Mouse (Mus musculus) R1 (cell line): ENCODE measurements around the gene Tbc1d10b.

ENCODE experiments used
- DNase-seq: peaks from one replicate; pipeline ENCODE4 v3.0.0-alpha.2; 2018; ENCODE audit warnings: low read depth, low spot score

The Tbc1d10b gene

DNA sequence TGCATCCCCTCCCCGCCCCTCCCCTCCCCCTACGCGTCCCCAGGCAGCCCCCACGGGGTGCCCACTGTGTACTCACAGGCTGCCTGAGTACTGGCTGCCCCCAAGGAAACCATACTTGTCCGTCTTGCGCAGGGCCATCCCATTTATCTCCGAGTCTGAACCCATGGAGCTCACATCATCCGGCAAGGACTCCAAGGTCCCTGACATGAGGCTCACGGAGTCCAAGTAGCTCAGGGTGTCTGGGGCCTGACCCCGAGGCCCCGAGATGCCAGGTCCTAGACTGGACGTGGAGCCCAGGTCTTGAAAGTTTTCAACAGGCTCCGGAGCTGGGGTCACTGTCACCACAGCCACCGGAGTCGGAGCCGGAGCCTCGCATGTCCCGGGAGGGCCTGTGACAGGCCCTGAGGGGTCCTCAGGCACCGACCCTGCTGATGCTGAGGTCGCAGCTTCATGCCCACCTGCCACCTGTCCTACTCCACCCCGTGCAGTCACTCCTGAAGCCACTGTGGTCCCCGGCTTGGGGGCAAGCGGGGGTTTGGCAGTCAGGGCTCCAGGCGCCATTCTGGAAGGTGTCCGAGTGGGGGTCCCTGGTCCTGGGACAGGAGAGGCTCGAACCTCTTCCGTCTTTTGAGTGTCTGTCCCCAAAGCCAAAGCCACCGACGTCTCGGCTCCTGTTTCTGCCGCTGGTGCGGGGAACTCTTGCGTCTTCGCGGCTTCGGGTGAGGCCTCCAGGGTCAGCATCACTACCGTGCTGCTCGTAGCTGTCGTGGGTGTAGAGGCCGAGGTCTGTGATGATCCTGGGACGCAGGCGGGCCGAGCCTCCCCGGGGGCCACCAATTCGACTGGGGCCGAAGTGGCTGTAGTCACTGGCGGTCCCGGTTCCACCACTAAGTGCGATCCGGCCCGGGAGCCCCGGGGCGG is 634 bp downstream of the Tbc1d10b start:
- DNase-seq, result no peak

DNA sequence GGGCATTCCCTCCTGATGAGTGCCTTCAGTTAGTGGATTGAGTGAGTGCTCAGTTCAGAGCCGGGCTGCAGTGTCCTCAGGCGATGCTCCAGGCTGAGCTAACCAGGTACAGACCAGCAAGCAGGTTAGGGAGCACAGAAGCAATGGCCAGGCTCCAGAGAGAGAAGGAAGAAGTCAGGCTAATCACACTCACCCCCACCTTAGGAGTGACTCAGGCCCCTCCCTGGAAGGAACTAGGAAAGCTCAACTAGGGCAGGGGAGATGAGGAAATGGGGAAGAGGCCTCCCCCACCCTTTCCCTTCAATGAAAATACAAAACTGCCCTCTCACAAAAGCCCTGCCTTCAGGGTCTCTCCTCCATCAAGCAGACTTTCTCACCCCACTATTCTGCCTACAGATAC is 1.7 kb downstream of the Tbc1d10b start:
- DNase-seq, result no peak

DNA sequence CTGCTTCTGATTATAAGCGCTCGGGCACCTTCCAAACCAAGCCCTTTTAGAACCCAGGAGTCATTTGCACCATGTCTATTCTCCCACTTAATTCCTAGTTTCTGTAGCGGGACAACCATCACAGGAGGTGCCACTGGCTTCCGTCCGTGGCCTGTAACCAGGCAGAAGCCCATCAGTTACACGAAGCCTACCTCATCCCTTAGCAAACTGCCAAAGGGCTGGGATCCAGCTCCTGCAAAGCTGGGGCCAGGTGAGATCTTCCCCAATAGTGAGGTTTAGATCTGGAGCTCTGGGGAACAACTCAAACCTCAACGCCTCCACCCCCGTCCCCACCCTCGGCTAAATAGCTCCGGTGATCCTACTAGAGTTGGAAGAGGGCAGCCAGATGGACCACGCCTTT is 11.8 kb downstream of the Tbc1d10b start:
- DNase-seq, result no peak

DNA sequence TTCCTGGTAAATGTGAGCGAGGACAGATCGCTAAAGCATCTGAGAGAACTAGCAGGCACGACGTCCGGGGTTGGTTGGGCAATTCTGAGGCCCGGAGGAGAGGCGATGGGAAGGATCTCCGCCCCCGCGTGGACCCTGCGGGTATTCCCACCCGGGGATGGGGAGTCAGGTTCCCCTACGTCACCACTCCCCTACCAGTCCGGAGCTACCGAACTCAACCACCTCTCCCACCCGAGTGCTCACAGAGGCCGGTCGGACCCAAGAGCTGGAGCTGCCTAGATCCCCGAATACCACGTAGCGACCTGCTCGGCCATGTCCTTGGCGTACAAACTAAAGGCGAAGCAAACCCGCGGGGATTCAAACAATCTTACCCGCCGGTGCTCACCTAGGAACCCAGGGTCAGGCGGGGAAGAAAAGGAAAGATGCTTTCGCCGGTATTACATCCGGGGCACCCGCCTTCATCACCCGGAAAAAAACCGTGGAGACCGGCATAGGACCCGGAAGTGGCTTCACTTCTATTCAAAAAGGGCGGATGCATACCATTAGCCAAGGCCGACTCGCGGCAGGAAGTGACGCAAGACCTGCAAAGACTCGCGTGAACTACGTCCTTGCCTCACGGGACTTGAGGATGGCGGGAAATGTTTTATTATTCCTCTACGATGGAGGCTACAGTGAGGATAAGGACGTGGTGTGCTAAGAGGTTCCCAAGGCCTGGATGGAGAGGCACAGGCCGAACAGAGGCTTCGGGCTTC is 12.5 kb downstream of the Tbc1d10b start, which contains the start of gene Cd2bp2:
Gene Cd2bp2 (minus strand): TSS at position 507 of the 752 bp plus-strand sequence.
- DNase-seq, result peak; percentile 100

DNA sequence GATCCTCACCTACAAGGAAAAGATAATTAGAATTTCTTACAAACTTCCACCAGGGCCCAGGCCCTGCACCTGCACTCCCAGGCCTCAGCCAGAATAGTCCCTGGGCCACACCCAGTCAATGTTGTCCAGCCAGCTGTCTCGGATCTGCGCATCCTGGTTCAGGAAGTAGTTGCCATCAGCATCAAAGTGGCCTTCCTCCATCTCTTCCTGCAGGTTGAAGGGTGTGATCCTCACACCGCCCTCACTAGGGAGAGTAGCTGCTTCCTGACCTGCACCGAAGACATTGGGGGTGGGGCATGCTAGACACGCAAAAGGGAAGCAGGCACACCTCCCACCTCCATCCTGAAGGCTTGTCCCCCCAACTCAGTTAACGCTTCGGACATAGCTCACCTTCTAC is 13.6 kb downstream of the Tbc1d10b start:
- peak; percentile 90 for DNase-seq

DNA sequence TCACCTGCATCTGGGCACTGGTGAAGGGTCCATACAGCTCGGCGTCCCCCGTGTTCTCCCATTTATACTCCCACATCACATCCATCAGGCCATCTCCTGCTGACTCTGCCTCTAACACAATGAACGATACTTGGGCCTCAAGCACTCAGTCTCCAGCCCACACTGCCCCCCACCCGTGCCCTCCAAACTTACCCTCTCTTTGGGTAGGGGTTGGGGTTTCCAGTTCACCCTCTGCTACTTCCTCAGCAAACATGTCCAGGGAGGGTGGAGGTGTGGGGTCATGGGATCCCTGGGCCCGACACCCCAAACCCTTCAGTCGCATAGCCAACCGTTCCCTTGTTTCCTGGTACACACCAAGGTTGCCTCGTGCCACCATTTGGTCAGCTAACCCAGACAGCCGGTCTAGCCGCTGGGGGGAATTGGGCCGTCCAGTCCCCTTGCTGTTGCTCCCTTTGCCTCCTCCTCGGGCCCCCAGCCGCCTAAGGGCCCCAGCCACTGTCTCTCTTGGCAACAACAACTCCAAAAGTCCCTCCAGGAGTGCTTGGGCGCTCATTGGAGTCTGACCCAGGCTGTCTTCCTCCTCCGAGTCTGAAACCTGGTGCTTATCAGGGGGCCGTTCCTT is 14.1 kb downstream of the Tbc1d10b start:
- no peak for DNase-seq

DNA sequence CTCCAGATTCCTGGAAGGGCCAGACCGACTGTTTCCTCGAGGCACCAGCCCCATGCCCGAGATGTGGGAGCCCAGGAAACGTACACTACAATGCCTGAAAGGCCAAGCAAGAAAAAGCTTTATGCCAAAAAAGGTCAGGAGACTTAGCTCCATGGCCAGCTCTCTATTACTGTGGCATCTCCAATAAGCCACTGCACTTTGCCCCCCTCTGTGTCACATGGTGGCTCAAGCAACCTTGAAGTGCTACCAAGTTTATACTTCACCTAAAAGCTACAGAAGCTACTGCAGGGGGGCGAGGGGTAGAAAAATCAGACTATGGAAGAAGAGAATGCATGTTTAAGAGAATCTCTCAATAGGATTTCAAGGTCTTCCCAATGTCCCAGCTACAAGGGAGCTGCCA is 15.3 kb downstream of the Tbc1d10b start:
- DNase-seq, result no peak

DNA sequence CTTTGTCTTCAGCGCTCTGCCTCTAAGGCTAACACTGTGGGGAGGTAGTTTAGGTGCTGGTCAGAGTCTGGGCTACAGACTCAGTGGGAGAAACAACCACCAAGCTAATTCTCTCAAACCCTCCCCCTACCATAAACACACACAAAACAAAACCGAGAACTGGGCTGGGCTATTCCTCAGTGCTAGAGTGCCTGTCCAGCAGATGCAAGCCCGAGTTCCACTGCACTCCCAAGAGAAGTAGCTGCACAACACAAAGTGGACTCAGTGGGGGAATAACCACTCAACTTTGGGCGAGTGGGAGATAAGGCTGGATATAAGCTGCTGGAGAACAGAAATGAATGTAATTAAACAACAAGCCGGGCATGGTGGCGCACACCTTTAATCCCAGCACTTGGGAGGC is 17.6 kb downstream of the Tbc1d10b start:
- DNase-seq, result no peak

DNA sequence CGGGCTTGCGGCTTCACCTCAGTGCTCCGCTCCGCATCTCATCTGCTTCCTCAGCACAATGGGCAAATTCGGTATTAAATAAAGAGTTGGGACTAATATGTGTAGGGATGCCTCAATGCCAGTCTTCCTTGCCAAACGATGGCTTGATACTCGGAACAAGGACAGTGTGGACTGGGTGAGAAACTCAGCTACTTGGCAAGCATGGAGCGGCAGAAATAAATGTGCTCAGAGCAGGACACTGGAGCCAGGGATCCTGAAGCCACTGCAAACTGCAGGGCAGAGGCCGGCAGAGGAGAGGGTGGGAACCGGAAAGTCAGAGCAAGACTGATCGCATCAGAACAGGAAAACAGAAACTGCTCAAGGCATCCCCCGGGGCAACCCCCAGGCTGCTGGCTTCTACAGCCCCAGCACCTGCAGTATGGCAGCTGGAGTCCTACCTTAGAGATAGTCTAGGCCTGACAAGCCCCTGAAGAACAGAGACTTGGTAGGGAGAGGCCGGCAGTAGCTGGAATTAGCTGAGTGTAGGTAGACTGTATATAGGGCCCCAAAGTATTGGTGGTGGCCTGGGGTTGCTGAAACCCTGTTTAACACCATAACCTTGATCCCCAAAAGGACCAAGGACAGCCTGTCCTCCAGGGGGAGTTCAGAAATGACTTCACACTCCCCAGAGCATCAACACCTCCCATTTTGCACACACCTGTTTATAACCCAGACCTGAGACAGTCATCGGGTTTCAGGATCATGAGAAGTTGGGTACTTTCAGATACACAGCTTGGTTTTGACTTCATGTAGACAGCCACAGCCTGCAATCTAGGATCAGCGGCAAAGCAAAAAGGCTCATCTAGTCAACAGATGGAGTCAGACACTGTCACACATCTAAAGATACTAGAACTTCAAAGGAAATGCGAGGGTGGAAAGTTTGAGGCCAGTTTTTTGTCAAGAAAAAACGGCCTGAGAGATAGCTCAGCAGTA is 19.7 kb downstream of the Tbc1d10b start:
- no peak for DNase-seq

DNA sequence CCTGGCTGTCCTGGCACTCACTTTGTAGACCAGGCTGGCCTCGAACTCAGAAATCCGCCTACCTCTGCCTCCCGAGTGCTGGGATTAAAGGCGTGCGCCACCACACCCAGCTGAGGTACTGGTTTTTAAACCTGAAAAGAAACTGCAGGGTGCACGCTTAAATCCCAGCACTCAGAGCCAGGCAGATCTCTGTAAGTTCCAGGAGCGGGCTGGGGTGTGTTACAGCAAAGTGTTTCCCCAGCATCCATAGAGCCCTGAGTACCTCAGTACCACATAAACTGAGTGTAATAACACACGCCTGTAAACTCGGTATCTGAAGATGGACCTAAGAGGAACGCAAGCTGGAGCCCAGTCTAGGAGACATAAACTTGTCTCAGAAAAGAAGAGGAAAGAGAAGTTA is 20.9 kb downstream of the Tbc1d10b start:
- DNase-seq, result peak; percentile 89

DNA sequence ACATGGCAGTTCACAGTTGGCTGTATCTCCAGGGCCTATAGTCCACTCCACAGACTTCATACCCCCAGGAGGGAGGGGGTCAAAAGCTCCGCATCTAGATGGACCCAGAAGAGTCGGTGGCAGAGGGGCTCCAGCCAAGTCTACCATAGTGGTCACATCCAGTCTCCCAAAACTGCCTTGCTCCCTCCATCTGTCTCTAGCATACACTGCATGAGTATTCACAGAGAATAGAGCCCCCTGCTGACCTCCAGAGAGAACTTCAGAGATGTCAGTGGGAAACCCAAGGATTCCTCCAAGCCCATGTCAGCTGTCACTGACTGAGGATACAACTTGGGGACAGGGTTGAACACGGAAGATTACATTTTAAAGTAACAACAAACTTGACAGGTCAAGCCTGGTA is 22.7 kb downstream of the Tbc1d10b start:
- peak; percentile 80 for DNase-seq

DNA sequence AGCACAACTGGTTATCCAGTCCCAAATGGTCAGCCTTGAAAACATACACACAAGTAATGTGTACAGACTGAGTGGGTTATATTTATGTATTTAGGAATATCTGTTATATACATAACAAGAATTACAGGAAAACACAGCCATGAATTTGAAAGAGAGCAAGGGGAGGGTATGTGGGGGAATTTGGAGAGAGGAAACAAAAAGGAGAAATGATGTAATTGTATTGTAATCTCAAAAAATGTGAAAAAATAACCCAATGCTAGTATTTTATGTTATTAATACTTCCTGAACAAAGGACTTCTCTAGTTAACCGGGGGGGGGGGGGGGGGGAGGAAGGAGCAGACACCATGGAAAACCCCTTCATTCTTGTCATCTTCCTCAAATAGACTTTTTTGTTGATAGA is 23.5 kb downstream of the Tbc1d10b start:
- DNase-seq, result no peak

DNA sequence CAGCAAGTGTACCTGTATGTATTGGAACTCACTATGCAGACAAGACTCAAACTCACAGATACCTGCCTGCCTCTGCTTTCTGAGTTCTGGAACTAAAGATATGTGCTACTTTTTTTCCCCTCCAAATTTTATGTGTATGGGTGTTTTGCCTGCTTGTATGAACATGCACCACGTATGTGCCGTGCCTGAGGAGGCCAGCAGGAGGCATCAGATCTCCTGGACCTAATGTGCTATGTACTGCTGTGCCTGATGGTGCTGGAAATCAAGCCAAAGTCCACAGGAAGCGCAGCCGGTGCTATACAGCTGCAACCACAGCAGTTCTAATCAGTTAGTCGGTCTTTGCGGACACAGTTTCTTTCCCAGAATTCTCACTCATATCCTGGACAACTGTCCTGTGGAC is 24.4 kb downstream of the Tbc1d10b start:
- peak; percentile 83 for DNase-seq

DNA sequence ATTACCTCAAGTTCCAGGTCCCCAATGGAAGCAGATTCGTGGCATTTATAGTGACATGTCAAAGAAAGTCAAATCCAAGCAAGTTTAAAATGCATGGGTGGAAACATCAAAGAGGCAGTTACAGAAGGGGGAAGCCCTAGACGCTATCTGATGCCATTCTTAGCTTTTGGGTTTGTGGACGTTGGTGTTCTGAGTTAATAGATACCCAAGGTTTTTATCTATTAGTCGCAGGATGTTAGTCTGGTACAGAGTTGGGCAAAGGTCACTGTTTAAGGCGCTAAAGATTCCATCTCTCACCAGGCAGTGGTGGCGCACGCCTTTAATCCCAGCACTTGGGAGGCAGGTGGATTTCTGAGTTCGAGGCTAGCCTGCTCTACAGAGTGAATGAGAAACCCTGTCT is 24.9 kb downstream of the Tbc1d10b start:
- DNase-seq, result no peak

DNA sequence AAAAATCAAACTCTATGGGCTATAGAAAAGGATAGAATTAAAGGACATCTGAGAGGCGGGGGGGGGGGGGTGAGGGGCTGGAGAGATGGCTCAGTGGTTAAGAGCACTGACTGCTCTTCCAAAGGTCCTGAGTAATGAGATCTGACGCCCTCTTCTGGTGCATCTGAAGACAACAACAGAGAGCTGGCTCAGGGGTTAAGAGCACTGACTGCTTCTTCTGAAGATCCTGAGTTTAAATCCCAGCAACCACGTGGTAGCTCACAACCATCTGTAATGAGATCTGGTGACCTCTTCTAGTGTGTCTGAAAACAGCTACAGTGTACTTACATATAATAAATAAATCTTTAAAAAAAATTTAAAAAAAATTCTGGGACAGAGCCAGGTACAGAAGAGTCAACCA is 26.5 kb downstream of the Tbc1d10b start:
- DNase-seq, result peak; percentile 78

DNA sequence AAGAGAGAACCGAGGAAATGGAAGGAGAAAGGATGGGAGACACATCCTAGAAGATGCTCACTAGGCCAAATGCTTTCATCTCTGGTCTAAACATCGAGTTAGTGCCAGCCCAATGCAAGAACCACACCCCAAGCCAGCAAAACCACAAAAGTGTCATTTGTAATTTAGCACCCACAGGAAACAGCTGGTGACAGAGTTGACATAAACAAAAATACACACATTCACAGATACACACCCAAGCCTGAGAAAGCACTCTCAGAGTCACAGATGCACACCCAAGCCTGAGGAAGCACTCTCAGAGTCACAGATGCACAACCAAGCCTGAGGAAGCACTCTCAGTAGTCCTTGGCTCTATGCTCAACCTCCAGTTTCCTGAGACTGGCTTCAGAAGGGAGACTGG is 27.5 kb downstream of the Tbc1d10b start:
- DNase-seq, result no peak

DNA sequence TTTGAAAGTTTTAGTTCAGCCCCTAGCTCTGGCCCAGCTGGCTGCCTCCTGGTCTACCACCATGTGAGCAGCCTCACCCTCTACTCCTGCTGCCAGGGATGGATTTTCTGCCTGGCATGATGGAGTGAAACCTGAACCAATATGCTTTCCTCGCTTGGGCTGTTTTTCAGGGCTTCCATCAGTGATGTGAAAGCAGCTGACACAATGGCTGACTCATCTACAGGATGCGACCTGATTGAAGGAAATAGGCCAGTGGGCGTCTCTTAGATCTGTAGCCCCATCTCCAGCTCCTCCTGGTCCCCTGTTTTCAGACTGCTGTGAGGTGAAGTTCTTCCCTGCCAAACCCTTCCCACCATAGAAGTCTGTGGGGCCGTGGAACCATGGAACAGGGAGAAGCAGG is 31.3 kb downstream of the Tbc1d10b start:
- no peak for DNase-seq

DNA sequence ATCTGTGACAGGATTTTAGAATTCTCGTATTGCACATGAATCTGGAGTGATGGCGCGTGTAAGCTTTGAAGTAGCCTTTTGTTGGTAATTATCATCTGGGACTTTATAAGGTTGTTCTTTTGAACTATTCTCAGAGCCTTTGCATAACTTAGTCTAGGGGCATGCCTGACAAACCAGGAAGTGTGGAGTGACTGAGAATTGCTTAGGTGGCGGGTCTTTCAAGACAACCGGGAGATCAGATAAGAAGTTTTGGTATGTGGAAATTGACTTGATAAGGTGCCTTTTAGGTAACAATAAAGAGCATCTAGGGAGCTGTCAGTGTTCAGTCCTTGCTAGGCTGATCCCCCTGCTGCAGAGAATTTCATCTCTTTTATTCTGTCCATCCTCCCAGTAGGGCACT is 41.8 kb downstream of the Tbc1d10b start:
- no peak for DNase-seq

DNA sequence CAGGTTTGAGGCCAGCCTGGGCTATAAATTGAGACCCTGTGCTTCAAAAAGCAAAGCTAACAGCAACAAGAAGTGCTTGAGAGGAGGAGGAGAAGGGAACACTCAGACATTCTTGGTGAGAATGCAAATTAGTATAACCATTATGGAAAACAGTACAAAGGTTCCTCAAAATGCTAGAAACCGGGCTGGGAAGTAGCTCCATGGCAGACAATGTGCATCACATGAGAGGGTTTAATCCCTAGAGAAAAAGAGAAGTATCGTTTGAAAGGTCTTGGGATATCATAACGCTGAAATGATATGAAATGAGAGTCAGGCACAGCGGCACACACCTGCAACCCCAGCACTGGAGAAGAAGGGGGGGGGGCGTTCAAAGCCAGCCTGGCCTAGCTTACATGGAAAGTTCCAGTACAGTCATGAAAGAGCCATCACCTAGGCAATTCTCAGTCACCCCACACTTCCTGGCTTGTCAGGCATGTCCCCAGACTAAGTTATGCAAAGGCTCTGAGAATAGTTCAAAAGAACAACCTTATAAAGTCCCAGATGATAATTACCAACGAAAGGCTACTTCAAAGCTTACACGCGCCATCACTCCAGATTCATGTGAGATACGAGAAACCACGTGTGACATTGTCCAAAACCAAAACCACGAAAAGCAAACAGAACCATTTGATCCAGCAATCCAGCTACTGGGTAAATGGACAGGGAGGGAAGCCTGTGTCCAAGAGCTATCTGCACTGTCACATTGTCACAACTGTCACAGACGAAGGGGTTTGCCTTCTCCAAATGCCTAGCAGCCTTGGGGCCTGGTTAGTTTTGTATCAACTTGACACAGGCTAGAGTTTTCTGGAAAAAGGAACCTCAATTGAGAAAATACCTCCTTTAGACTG is 42.4 kb downstream of the Tbc1d10b start:
- no peak for DNase-seq

DNA sequence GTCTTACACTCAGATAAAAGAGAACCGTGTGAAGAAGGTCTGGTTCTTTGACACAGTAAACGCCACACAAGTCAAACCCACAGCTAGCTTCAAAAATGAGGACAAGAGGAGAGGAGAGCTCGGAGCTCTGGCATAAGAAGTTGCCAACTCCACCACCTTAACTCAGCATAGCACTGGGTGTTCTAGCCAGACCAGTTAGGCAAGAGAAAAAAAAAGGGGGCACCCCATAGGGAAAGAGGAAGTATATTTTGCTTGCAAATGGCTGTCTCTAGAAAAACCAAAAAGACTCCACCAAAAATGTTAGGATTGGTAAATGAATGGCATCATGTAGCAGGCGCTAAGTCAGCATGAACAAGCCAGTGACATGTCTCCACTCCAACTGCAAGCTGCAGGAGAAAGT is 44.3 kb downstream of the Tbc1d10b start:
- no peak for DNase-seq
